In the genomic region with DNA sequence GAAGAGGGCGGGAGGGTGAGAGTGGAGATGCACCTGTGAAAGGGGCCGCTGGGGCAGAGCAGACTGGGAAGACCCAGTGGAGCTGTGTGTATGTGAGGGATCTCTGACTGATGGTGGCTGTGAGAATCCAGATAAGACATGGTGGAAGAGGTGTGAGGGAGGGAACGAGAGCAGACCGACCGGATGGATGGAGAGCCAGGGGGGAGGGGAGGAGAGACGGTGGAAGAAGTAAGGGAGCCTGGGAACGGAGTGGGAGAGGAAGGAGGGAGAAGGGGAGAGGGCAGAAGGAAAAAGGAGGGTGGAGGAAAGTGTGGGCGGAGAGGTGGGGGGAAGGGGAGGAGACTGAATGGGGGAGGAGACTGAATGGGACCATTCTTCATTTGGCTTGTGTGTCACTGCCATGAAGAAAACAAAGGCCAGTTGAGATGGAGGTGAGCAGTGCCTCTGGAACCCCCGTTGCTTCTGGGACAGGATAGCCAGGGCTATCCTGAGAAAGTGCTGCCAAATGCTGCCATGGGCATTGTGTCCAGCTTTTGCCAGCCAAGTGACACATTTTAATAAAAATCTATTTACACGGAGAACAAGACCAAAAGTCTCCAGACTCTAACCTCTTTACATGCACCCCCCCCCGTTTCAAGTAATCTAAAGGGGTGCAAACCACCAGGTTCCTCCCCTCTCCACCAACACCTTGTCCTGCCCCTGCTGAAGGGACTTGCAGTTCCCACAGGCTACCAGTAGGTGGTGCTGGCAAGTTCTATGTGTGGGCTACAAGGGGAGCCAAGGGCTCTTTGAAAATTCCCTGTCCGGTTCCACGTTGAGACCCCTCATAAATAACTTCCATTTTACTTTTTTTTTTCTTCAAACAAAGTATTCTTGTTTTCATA, we compare ENCODE assay signal across 9 mouse cellular contexts.
DNase-seq lines count a peak whose midpoint lies in the region; ATAC-seq and TF ChIP-seq lines count a peak whose summit lies in the region.
"Had no signal": no experiment of that assay in that cellular context is flagged by ENCODE, and none has a peak within 500 bp of the region (broad histone marks: within the 10 kb centered on the region; RNA-seq: fewer than 3 reads in every experiment).

No protein-coding gene starts in this region.

- H3K27ac ChIP-seq in gastrocnemius, adult 2 months, result no peak overlapping the region
- H3K27ac ChIP-seq: liver, embryonic 15.5 days had no signal

- ATAC-seq in megakaryocyte progenitor cell, adult 5-6 weeks (replicated peaks; ENCODE audit: poor library complexity), result peak; percentile 94

- DNase-seq in ZHBTc4 (ENCODE audit: low read depth, low spot score), result peak; percentile 75
- DNase-seq in cerebellum, postnatal 14 days, result peak; percentile 93 to 95
- DNase-seq in gastrocnemius, adult 2 months, result peak; percentile 80
- DNase-seq in induced T-regulatory cell, adult 2 months (ENCODE audit: low read depth), result peak; percentile 67
- DNase-seq in left cerebral cortex, postnatal 10 days (ENCODE audit: extremely low spot score in 1 of 2, low spot score in 2 of 2), result peak; percentile 52 to 80
- peak; percentile 60 for DNase-seq in right cerebral cortex, postnatal 25 days
- DNase-seq in urinary bladder, postnatal 36 days (ENCODE audit: low spot score in 2 of 2), result peak; percentile 58 to 68

- intact Hi-C loops in gastrocnemius, adult 2 months (cut with DNase I), result loop anchor here (1.0 to 10.0 kb wide), 2 partner anchors 182 to 278 kb away; no protein-coding TSS in a partner anchor
- intact Hi-C loops in left cerebral cortex, postnatal 10 days (cut with DNase I), result loop anchor here (5.0 kb wide), 1 partner anchor 185 kb away; no protein-coding TSS in a partner anchor

- H3K4me3 ChIP-seq in gastrocnemius, adult 2 months, result no peak overlapping the region
- H3K4me3 ChIP-seq: liver, embryonic 15.5 days had no signal

- no peak; the same call in none of the 2 replicates for TF ChIP-seq CTCF in gastrocnemius, adult 2 months (IDR thresholded peaks at IDR 0.05)
